9 mouse cellular contexts compared by ENCODE assay signal in the genomic region with DNA sequence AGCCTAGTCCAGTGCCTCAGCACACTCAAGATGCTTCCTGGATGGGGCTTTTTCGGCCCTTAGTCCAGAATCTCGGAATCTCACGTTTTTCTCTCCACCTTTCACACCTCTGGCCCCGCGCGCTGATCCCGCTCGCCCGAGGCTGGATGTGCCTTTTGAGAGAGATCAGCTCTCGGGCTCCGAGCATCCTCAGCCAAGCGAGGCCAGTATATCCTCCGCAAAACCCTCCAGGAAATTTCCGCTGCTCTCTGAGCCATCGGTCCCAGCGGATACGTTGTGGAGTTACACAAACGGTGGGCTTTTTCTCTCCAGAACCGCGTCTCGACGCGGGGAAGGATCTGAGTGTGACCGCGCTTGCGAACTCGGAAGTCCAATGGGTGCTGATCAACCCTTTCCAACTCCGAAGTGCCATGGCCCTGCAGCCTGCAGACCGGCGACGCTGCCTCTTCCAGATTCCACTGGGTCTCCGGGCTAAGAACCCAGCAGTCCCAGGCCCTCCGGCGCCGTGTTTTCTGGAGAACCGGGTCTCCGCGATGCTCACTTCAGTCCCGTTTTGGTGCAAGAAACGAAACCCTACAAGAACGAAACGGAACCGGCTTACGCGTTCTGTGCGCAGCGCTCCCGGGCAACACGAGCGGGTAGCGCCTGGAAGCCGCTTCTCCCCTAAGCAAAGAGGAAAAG. TPM values are rescaled to one million over a fixed set of nuclear protein-coding genes. Genes with fewer than 3 reads are reported as not detected.
A peak's percentile ranks its signal among the peaks of the same experiment; 100 is the strongest.
DNase-seq lines count a peak whose midpoint lies in the region; ATAC-seq lines count a peak whose summit lies in the region.
"Had no signal": no experiment of that assay in that cellular context is flagged by ENCODE, and none has a peak within 500 bp of the region (broad histone marks: within the 10 kb centered on the region; RNA-seq: fewer than 3 reads in every experiment).

No protein-coding gene starts in this region.

- peak overlapping the region; percentile 77 for H3K4me3 ChIP-seq in forebrain, embryonic 13.5 days
- H3K4me3 ChIP-seq in kidney, embryonic 15.5 days (replicated peaks), result peak overlapping the region; percentile 48
- peak overlapping the region; percentile 21 for H3K4me3 ChIP-seq in midbrain, embryonic 14.5 days (replicated peaks; ENCODE audit: low read depth, low read length)

- peak overlapping the region; percentile 65 for H3K4me2 ChIP-seq in forebrain, embryonic 13.5 days
- H3K4me2 ChIP-seq in kidney, embryonic 15.5 days, result peak overlapping the region; percentile 82
- H3K4me2 ChIP-seq in midbrain, embryonic 14.5 days (ENCODE audit: low read length), result peak overlapping the region; percentile 44

- DNase-seq in kidney, adult 18-20 months, result peak; percentile 37
- DNase-seq in kidney, adult 9 months, result no peak
- DNase-seq in adrenal gland, postnatal 25 days, result peak; percentile 9
- DNase-seq in midbrain, embryonic 14.5 days, result peak; percentile 62
- no peak for DNase-seq in MN1 (ENCODE audit: low spot score)

- peaks cover 86% of the 10 kb centered on the region for H3K4me1 ChIP-seq in forebrain, embryonic 13.5 days
- peaks cover 54% of the 10 kb centered on the region for H3K4me1 ChIP-seq in kidney, embryonic 15.5 days
- H3K4me1 ChIP-seq in midbrain, embryonic 14.5 days (ENCODE audit: control insufficient read depth, insufficient read depth, low read length), result peaks cover 25% of the 10 kb centered on the region; the same call in 1 of the 2 replicates

- peaks cover 4% of the 10 kb centered on the region; the same call in 1 of the 2 replicates for H3K36me3 ChIP-seq in forebrain, embryonic 13.5 days (ENCODE audit: poor library complexity, severe bottlenecking)
- no peaks in the 10 kb centered on the region for H3K36me3 ChIP-seq in kidney, embryonic 15.5 days
- no peaks in the 10 kb centered on the region for H3K36me3 ChIP-seq in midbrain, embryonic 14.5 days (ENCODE audit: control insufficient read depth, insufficient read depth, low read length)
- H3K36me3 ChIP-seq: G1E had no signal

- no peak for ATAC-seq in forebrain, embryonic 13.5 days
- ATAC-seq in kidney, embryonic 15.5 days (replicated peaks; ENCODE audit: low FRiP score), result no peak
- no peak for ATAC-seq in midbrain, embryonic 14.5 days (ENCODE audit: low FRiP score, low TSS enrichment)
- ATAC-seq in frontal cortex, adult (ENCODE audit: low TSS enrichment), result no peak

- H3K27ac ChIP-seq in forebrain, embryonic 13.5 days, result peak overlapping the region; percentile 93
- H3K27ac ChIP-seq in kidney, embryonic 15.5 days, result no peak overlapping the region
- no peak overlapping the region for H3K27ac ChIP-seq in midbrain, embryonic 14.5 days (replicated peaks; ENCODE audit: low read depth, low read length)

- H3K9ac ChIP-seq in forebrain, embryonic 13.5 days, result peak overlapping the region; percentile 96
- H3K9ac ChIP-seq in kidney, embryonic 15.5 days, result no peak overlapping the region
- H3K9ac ChIP-seq in midbrain, embryonic 14.5 days (replicated peaks; ENCODE audit: low read length), result no peak overlapping the region; the same call in 1 of the 2 replicates

- WGBS in forebrain, embryonic 13.5 days, result under 1% methylated on average over 52 of the region's 52 CpGs
- WGBS in kidney, embryonic 15.5 days, result under 1% methylated on average over 52 of the region's 52 CpGs
- under 1% methylated on average over 52 of the region's 52 CpGs for WGBS in midbrain, embryonic 14.5 days

- peaks cover 79% of the 10 kb centered on the region for H3K27me3 ChIP-seq in forebrain, embryonic 13.5 days
- peaks cover 98% of the 10 kb centered on the region for H3K27me3 ChIP-seq in kidney, embryonic 15.5 days
- H3K27me3 ChIP-seq in midbrain, embryonic 14.5 days (ENCODE audit: control insufficient read depth, insufficient read depth, low read length), result peaks cover 93% of the 10 kb centered on the region

- no peaks in the 10 kb centered on the region for H3K9me3 ChIP-seq in forebrain, embryonic 13.5 days (replicated peaks)
- no peaks in the 10 kb centered on the region for H3K9me3 ChIP-seq in kidney, embryonic 15.5 days (replicated peaks)
- no peaks in the 10 kb centered on the region for H3K9me3 ChIP-seq in midbrain, embryonic 14.5 days (ENCODE audit: control insufficient read depth, low read length)
- H3K9me3 ChIP-seq: G1E had no signal

RNA-seq across cellular contexts. Expression of a gene that starts 2.8 kb away (rescaled TPM):
- total RNA-seq in adrenal gland, postnatal 25 days (2021), result not detected in 2 replicates
- 77.6 and 83.4 TPM in 2 replicates for polyA plus RNA-seq in forebrain, embryonic 13.5 days (2015; fragmentation: Nextera tagmentation; extraction: Ambion mirVana)
- polyA plus RNA-seq in kidney, embryonic 15.5 days (2015; fragmentation: Nextera tagmentation; extraction: Ambion mirVana), result 12.1 and 12.9 TPM in 2 replicates
- polyA plus RNA-seq in midbrain, embryonic 14.5 days (2014; fragmentation: Nextera tagmentation; extraction: Ambion mirVana), result 1.1 and 1.6 TPM in 2 replicates
- total RNA-seq: G1E had no signal
- polyA plus RNA-seq: G1E had no signal

RNA-seq across cellular contexts. Expression of a gene that starts 52.5 kb away (rescaled TPM):
- total RNA-seq in adrenal gland, postnatal 25 days (2021), result 64.3 and 81.8 TPM in 2 replicates
- polyA plus RNA-seq in forebrain, embryonic 13.5 days (2015; fragmentation: Nextera tagmentation; extraction: Ambion mirVana), result 29.1 and 30.6 TPM in 2 replicates
- polyA plus RNA-seq in kidney, embryonic 15.5 days (2015; fragmentation: Nextera tagmentation; extraction: Ambion mirVana), result 64.0 and 66.6 TPM in 2 replicates
- polyA plus RNA-seq in midbrain, embryonic 14.5 days (2014; fragmentation: Nextera tagmentation; extraction: Ambion mirVana), result 36.5 and 43.3 TPM in 2 replicates

Comparison
In these comparisons a context has a peak if more than half of its experiments do, and no peak if none do; other contexts are left out.
1. DNase-seq: peak in kidney, adult 18-20 months (single experiment), adrenal gland, postnatal 25 days (single experiment) and midbrain, embryonic 14.5 days (single experiment); none in kidney, adult 9 months (single experiment) and MN1 (single experiment).
2. H3K4me3 ChIP-seq: peak in every context shown above with its lines; median percentile 77 in forebrain, embryonic 13.5 days; 48 in kidney, embryonic 15.5 days; 21 in midbrain, embryonic 14.5 days.
3. Peak in every context shown above with its lines, with median percentiles within 50 percentile points of each other: H3K4me2 ChIP-seq.